Mouse (Mus musculus): Measurements from ENCODE around the gene Nlrp10. TPM values are rescaled to one million over a fixed set of nuclear protein-coding genes. Genes with fewer than 3 reads are reported as not detected.

The Nlrp10 gene
- total and polyA plus RNA-seq, 3 experiments: 0.35 to 0.53 TPM; not detected in 1

GRCm38 (mm10) chr7:108927043-108927442 is 2.9 kb downstream of the Nlrp10 start:
- no peak overlapping the region for H3K4me3 ChIP-seq (ENCODE audit: control insufficient read depth in 1 of 2, insufficient read depth in 1 of 2, low read depth in 2 of 2, low read length in 2 of 2)
- peak in 1 of 2 experiments; percentile 18; a peak in 1 of 4 replicates for TF ChIP-seq EP300 (IDR thresholded peaks at IDR 0.05; ENCODE audit: low read depth in 1 of 2, low read length in 2 of 2)
- TF ChIP-seq BHLHE40 (IDR thresholded peaks at IDR 0.05; ENCODE audit: borderline replicate concordance, low read depth, low read length): 0 out of 2 replicates have a peak, but pooled peaks have one; percentile 17
- 0 out of 2 replicates have a peak, but pooled peaks have one; percentile 20 for TF ChIP-seq GATA1 (IDR thresholded peaks at IDR 0.05; ENCODE audit: low read depth, low read length)
- no peak for TF ChIP-seq USF1 (IDR thresholded peaks at IDR 0.05; ENCODE audit: low read depth, low read length)
- no peaks in the 10 kb centered on the region for H3K27me3 ChIP-seq (ENCODE audit: control insufficient read depth in 1 of 2, insufficient read depth in 2 of 2, low read length in 2 of 2)
- H3K27ac ChIP-seq (ENCODE audit: control insufficient read depth, low read depth, low read length): no peak overlapping the region; the same call in 1 of the 2 replicates
- DNase-seq (ENCODE audit: low read depth, low spot score): peak; percentile 71
- H3K36me3 ChIP-seq (ENCODE audit: control insufficient read depth in 1 of 2, insufficient read depth in 2 of 2, low read length in 2 of 2): peaks cover 0 to 6% of the 10 kb centered on the region in 2 experiments; a peak in 2 of 4 replicates
- H3K9me3 ChIP-seq (replicated peaks; ENCODE audit: insufficient read depth, low read length): no peaks in the 10 kb centered on the region
- H3K9ac ChIP-seq (ENCODE audit: control insufficient read depth, low read depth, low read length, poor library complexity, severe bottlenecking): no peak overlapping the region
- H3K4me1 ChIP-seq (ENCODE audit: control insufficient read depth in 1 of 2, insufficient read depth in 2 of 2, low read length in 2 of 2): peaks cover 4 to 13% of the 10 kb centered on the region in 2 experiments
- H3K79me2 ChIP-seq (ENCODE audit: control insufficient read depth, insufficient read depth, low read length, poor library complexity): no peaks in the 10 kb centered on the region

- TF ChIP-seq MAX (IDR thresholded peaks at IDR 0.05; ENCODE audit: low read length): no peak
- no peak for TF ChIP-seq ELF1 (IDR thresholded peaks at IDR 0.05; ENCODE audit: low read depth, low read length)
- TF ChIP-seq POLR2A (IDR thresholded peaks at IDR 0.05; ENCODE audit: control insufficient read depth in 1 of 2, insufficient read depth in 1 of 2, low read depth in 1 of 2, low read length in 2 of 2, poor library complexity in 1 of 2): no peak
- no peak for TF ChIP-seq ZC3H11A (IDR thresholded peaks at IDR 0.05; ENCODE audit: low read depth, low read length)
- TF ChIP-seq USF2 (IDR thresholded peaks at IDR 0.05; ENCODE audit: borderline replicate concordance in 1 of 2, insufficient read depth in 1 of 2, low read depth in 1 of 2, low read length in 2 of 2): no peak
- TF ChIP-seq TBP (IDR thresholded peaks at IDR 0.05; ENCODE audit: low read depth, low read length): no peak
- TF ChIP-seq CHD1 (IDR thresholded peaks at IDR 0.05; ENCODE audit: low read depth, low read length): no peak
- no peak for TF ChIP-seq MXI1 (IDR thresholded peaks at IDR 0.05; ENCODE audit: low read depth, low read length)
- no peaks in the 10 kb centered on the region; a peak in 1 of 4 replicates for H3K27me3 ChIP-seq (ENCODE audit: control insufficient read depth in 1 of 2, insufficient read depth in 2 of 2, low read length in 2 of 2)
- H3K79me2 ChIP-seq (ENCODE audit: control insufficient read depth, insufficient read depth, low read length, poor library complexity): no peaks in the 10 kb centered on the region
- H3K9ac ChIP-seq (ENCODE audit: control insufficient read depth, low read depth, low read length, poor library complexity, severe bottlenecking): no peak overlapping the region
- H3K4me3 ChIP-seq (ENCODE audit: control insufficient read depth in 1 of 2, insufficient read depth in 1 of 2, low read depth in 2 of 2, low read length in 2 of 2): no peak overlapping the region
- H3K36me3 ChIP-seq (ENCODE audit: control insufficient read depth in 1 of 2, insufficient read depth in 2 of 2, low read length in 2 of 2): no peaks in the 10 kb centered on the region
- no peak for DNase-seq (ENCODE audit: low read depth, low spot score)
- H3K27ac ChIP-seq (ENCODE audit: control insufficient read depth, low read depth, low read length): no peak overlapping the region
- no peaks in the 10 kb centered on the region for H3K4me1 ChIP-seq (ENCODE audit: control insufficient read depth in 1 of 2, insufficient read depth in 2 of 2, low read length in 2 of 2)
- H3K9me3 ChIP-seq (replicated peaks; ENCODE audit: insufficient read depth, low read length): no peaks in the 10 kb centered on the region
Measured at GRCm38 (mm10) chr7:108903969-108904368, 26.0 kb downstream of the Nlrp10 start.

- no peak for TF ChIP-seq MEF2A (IDR thresholded peaks at IDR 0.05; ENCODE audit: extremely low read depth, insufficient replicate concordance, low read depth, low read length, poor library complexity, severe bottlenecking)
- TF ChIP-seq MAX (IDR thresholded peaks at IDR 0.05; ENCODE audit: low read length): no peak
- no peak for TF ChIP-seq BHLHE40 (IDR thresholded peaks at IDR 0.05; ENCODE audit: borderline replicate concordance, low read depth, low read length)
- no peak for TF ChIP-seq MYB (IDR thresholded peaks at IDR 0.05; ENCODE audit: low read depth, low read length)
- TF ChIP-seq TCF12 (IDR thresholded peaks at IDR 0.05; ENCODE audit: low read depth, low read length): no peak
- TF ChIP-seq POLR2AphosphoS2 (IDR thresholded peaks at IDR 0.05; ENCODE audit: low read length): no peak
- no peak for TF ChIP-seq ELF1 (IDR thresholded peaks at IDR 0.05; ENCODE audit: low read depth, low read length)
- no peak for TF ChIP-seq NELFE (IDR thresholded peaks at IDR 0.05; ENCODE audit: low read depth, low read length)
- TF ChIP-seq ZKSCAN1 (IDR thresholded peaks at IDR 0.05; ENCODE audit: low read depth, low read length): no peak
Measured at GRCm38 (mm10) chr7:108894320-108894719, 35.7 kb downstream of the Nlrp10 start, which contains the start of gene Olfr519. Olfr519 (minus strand) TSS chr7:108894420.

More at GRCm38 (mm10) chr7:108894320-108894719, 35.7 kb downstream of the Nlrp10 start, which contains the start of gene Olfr519:
- no peak within 1 kb of the TSS for H3K27ac ChIP-seq (ENCODE audit: control insufficient read depth, low read depth, low read length)
- H3K36me3 ChIP-seq (ENCODE audit: control insufficient read depth in 1 of 2, insufficient read depth in 2 of 2, low read length in 2 of 2): no peaks in the 10 kb centered on the region
- no peaks in the 10 kb centered on the region for H3K4me1 ChIP-seq (ENCODE audit: control insufficient read depth in 1 of 2, insufficient read depth in 2 of 2, low read length in 2 of 2)
- no peak within 1 kb of the TSS for H3K9ac ChIP-seq (ENCODE audit: control insufficient read depth, low read depth, low read length, poor library complexity, severe bottlenecking)
- no peaks in the 10 kb centered on the region for H3K79me2 ChIP-seq (ENCODE audit: control insufficient read depth, insufficient read depth, low read length, poor library complexity)
- no peak for DNase-seq (ENCODE audit: low read depth, low spot score)
- H3K27me3 ChIP-seq (ENCODE audit: control insufficient read depth in 1 of 2, insufficient read depth in 2 of 2, low read length in 2 of 2): no peaks in the 10 kb centered on the region; a peak in 1 of 4 replicates
- H3K4me3 ChIP-seq (ENCODE audit: control insufficient read depth in 1 of 2, insufficient read depth in 1 of 2, low read depth in 2 of 2, low read length in 2 of 2): no peak within 1 kb of the TSS
- no peaks in the 10 kb centered on the region for H3K9me3 ChIP-seq (replicated peaks; ENCODE audit: insufficient read depth, low read length)
